Mouse (Mus musculus) heart, adult 11 months (tissue): ENCODE results near the gene Mybphl.
A peak's percentile ranks its signal among the peaks of the same experiment; 100 is the strongest.

Experiments
- DNase-seq: peaks from one replicate; pipeline ENCODE4 v3.0.0; 2022

Mybphl gene

DNA sequence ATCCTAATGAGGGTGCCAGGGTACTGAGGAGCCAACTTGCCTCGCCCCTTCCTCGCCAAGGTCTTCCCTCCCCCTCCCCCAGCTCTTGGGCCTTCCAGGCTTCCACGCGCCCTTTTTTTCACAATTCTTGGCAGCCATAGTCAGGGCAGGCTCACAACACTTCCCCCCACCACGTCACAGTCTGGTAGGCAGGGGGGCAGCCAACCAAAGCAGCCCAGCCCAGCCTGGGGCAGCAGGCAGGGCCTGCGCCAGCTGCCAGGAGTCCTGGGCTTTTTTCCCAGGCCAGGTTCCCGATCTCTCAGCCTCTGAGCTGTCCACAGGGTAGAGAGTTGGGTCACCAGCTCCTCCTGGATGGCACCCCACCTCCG, 47.0 kb downstream of the Mybphl start:
- peak; percentile 93 for DNase-seq

DNA sequence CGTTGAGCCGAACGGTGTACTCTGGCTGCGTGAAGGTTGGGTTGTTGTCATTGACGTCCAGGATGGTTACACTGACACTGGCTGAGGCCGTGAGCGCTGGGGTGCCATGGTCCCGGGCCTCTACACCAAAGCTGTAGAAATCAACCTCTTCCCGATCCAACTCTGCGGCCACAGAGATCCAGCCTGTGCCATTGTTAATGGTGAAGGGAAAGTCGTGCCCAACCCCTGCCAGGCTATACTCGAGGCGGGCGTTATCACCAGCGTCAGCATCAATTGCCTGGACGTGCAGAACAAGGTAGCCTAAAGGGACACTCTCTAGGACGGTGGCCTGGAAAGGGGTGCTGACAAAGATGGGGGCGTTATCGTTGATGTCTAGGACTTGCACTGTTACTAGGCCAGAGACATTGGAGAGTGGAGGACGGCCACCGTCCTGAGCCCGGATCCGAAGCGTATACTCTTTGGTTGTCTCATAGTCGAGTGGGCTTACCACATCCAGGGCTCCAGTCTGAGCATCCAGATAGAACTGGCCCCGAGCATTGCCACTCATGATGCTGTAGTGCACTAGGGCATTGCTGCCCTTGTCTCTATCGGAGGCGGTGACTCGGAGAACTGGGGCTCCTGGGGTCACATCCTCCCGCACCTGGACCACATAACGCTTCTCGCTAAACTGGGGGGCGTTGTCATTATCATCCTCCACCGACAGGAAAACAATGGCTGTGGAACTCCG, 49.1 kb downstream of the Mybphl start:
- no peak for DNase-seq

DNA sequence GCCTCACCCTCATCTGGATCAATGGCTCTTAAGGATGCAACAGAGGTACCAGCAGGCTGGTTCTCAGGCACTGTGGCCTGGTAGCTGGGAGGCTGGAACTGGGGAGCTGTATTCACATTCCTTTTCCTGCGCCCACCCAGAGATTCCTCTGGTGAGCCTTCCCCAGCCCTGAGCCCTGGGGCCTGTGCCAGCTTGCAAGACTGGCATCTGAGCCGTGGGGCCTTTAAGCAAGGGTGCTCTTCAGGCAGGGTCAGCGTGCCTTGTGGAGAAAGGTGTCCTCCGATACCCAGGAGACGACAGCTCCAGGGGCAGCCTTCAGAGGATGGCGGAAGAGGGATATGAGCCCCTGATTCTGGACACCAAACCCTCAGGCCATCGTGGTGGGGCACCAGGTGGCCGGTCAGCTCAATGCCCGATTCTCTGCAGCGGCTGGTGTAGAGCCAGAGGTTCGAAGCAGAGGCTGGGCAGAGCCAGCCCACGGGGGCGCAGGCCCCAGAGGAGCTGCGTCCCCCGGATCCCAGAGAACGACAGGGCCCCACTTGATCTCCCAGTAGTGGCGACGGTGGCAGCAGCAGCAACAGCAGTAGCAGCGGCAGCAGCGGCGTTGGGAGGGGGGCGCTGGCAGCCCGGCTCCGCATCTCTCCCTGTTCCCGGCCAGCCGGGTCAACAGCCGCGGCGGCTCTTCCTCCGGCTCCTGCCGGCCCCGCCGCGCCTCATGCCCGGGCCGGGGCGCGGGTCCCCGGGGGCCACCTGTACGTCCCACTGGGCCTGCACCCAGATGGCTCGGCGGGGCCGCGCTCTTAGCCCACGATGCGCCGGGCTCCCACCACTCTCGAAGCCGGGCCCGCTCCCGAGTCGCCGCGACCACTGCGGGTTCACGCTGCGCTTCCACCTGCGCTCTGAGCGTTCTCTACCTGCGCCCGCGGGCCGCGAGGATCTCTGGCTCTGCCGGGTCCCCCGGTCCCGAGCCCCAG, 50.4 kb downstream of the Mybphl start, which contains the start of gene Celsr2:
TSS of gene Celsr2 (minus strand) at position 696 of the 974 bp plus-strand sequence.
- no peak for DNase-seq

DNA sequence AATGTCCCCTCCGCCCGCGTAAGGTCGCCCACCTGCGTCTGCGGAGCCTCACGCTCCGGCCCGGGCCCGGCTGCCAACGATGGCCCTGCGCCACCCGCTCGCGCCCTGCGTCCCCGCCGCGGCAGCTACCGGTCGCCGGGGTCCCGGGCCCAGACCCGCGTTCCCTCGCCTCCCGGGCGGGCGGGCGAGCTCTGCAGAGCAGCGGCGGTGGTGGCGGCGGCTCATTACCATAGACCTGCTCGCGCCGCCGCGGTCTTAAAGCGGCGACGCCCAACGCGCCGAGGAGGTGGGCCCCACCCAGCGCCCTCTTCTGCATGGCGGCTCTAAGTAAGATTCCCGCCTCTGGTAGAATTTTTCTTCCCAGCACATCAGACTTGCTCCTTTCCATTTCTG, 51.1 kb downstream of the Mybphl start:
- DNase-seq, result peak; percentile 94

DNA sequence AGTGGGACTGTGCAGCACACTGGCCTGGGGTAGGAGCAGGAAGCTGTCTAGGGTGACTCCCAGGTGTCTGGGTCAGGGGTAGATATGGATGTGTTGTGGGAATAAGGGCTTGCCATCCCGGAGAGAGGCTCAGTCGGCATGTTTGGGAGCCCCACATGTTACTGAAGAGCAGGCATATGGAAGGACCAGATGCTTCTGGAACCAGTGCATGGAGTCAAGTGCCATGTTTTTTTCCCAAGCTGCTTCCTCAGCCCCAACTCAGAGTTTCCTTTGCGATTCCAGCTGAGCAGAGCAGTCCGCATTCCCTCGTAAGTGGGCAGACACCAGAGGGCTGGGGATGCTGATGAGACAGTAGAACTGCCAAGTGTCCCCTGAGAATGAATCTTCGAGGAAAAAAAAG, 58.3 kb downstream of the Mybphl start:
- no peak for DNase-seq

DNA sequence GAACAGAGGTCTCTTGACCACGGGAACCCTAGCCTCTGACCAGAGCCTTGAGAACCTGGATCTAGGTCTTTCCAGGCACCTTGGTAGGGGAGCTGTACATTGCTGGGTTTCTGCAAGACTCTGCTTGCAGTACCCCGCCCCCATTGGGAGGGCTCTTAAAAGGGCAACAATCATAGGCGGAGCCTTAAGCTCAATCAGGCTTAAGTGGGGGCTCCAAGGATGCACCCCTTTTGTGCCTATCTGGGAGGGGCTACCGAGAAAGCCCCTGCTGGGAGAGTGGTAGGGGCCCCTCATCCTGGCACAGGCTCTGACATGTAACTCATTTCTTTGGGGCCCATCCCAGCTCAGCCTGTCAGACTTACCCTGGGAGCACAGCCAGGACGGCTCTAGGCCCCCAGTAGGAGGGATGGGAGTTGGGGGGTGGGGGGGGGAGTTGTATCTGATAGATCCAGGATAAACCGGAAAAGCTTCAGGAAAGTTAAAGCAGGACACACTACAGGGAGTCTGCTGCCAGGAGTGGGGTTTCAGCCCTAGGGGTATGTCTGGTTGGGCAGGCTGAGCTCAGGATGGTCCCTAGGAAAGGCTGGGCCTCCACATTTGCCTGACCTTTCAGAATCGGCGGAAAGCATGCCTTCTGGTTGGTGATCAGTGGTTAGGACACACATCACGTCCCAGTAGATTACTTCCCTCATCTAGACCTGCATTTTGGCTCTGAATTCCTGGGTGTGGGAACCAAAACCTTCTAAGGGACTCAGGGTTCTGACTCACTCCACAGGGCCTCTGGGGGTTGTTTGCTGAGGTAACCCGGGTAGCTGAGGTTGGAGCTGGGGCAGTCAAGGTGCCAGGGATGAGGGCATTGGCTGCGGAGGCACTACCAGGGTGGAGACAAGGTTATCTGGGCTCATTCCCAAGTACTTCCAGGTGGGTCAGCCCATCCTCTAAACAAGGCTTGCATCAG, 59.4 kb downstream of the Mybphl start:
- peak; percentile 92 for DNase-seq

DNA sequence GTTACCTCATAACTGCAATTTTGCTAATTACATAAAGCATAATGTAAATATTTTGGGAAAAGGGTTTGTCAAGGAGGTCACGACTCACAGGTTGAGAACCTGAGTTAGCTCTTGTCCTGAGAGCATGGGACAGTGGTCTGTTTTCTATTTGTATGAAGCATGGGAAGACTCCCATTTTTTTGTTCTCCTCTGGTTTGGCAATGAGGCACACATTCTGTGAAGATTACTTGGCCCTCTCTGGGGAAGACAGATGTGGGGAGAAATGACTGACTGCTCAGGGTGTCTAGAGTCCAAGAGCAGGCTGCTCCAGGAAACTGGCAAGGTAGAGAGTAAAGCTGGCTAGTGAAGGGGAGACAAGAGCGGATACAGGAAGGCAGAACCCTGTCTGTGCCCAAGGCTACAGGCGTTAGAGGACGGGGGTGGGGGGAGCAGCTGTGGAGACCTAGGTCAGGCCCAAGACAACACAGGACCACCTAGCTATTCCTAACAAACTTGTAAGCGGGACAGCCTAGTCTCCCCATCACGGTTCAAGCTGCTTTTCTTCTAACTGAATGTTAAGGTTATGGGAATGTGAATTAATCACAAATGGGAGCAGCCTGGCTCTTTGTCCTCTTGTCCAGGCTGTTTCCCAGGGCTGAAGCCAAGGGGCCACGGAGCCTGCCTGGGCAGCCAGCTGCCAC, 60.4 kb downstream of the Mybphl start:
- peak; percentile 72 for DNase-seq

DNA sequence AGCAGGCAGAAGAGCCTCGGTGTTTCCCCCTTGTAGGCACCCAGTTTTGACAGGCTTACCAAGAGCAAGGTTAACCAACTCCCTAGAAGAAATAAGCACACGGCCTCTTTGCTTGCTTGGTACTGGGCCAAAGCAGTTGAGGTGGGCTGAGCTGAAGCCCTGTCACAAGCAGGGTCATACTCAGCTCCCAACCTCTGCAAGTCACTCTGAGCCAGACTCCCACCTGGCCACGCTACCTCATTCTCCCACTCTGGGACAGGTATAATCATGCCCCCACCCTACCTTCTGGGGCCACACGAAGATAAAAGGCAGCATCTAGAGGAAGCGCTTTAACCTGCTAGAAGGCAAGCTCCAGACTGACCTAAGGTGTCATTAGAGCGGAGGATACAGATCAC, 60.9 kb downstream of the Mybphl start:
- peak; percentile 61 for DNase-seq
